Mouse (Mus musculus) forelimb bud, embryonic 11.5 days (tissue): ENCODE results near the gene Trim34a.
"Not testable (repeated sequence)": the region's sequence is repeated elsewhere in the genome, so short reads cannot be mapped to it uniquely, and the experiment has no call there.

Experiments used
- DNase-seq: peaks from one replicate; pipeline ENCODE4 v3.0.0-alpha.2; 2012; ENCODE audit warnings: low read depth, low spot score

Gene Trim34a

DNA sequence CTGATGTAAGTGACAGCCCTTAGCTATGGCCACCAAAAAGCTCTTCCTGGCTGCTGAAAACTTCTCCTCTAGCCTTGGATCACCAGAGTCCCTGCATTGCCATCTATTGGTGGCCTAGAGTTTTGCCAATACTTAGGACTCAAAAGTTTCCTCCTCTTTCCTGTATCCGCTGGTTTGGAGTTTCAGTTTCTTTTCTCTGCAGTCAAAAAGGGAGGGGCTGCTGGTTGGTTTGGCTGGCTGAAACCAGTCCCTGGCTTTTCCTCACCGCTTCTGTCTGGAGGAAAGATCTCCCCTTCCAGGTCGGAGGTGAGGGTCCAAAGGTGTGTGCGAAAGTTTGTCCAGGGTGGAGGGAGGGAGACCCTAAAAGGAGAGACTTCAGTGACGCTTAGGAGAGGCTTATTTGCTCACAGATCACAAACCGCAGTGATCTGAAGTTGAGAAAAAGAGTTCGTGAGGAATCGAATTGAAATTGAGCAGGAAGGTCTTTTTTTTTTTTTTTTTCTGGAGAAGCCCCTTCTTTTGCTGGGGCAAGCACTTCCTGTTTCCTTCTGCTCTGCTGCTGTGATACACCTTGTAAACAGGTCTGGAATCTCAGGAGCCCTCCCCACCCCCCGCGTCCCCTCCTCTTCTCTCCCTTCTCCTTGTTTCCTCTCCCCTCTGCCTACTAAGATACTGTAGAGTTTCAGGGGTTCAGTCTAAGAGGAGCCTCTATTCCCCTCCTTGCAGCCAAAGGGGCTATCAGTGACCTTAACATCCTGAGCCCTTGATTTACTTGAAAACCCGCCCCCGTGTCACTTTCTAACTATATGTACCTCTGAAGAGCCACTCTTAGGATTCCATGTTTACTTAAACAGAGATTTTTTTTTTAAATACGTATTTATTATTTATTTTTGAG lies at the start of gene Trim34a:
Gene Trim34a (plus strand): TSS at position 171 of the 895 bp plus-strand sequence.
- DNase-seq, result peak; percentile 70

DNA sequence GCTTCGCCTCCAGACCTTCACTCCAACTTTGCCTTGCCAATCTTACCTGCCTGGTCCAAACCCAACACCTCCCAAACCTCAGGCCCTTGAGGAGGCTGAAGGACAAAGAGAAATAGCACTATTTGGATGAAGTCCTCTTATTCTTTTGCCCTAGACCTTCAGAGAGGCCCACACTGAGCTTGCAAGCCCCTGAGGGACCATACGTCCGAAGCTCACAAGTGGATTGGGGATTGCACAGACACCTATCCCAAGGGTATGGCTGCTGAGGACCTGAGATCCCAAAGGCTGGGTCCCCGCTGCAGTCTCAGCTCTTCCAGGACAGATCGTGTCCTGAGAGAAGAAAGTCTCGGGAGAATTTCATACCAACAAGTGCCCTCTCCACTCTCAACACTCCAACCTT lies 48.4 kb upstream of the Trim34a start, which contains the start of gene Olfr649:
Gene Olfr649 (minus strand): TSS at position 101 of the 400 bp plus-strand sequence.
- DNase-seq, result no peak

DNA sequence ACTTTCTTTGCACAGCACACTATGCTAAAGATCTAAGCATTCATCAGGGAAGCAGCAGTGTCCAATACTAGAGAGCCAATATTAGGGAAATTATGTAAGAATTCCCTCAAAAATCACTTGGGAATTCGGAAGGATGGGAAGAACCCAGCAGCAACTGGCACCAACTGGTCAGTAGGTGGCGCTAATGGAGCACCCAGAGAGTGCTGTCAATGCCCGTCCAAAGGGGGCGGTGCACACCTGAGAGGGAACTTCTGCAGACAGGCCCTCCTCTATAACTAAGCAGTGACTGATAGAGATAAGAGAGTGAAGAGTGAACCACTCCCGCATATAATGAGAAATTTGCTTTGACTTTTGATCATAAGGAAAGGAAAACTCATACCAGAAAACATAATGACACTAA lies 44.4 kb upstream of the Trim34a start:
- peak; percentile 60 for DNase-seq

DNA sequence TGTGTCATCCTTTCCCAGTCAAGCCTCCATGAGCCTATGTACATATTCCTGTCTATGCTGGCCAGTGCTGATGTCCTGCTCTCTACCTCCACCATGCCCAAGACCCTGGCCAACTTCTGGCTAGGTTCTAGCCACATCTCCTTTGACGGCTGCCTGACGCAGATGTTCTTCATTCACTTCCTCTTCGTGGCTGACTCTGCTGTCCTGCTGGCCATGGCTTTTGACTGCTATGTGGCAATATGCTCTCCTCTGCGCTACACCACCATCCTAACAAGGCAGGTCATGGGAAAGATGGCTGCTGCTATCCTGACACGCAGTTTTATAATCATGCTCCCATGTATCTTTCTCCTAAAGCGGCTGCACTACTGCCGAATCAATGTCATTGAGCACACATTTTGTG lies 38.1 kb upstream of the Trim34a start:
- DNase-seq, result no peak

DNA sequence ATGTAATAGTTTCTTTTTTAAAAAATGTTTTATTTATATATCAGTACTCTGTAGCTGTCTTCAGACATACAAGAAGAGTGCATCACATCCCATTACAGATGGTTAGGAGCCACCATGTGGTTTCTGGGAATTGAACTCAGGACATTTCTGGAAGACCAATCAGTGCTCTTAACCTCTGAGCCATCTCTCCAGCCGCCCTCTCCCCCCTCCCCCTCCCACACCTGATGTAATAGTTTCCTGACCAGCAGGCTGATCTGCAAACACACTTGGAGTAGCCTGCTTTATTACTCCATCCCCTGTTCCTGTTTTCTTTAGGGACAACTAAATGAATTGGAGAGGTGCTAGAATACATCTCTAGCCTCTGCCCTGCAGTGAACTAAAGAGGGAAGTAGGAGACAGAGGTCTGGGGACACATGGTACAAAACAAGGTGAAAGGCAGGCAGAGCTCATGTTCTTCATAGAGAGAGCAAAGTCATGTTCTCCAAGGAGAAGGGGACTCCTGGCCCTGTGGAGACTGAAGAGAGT lies 28.2 kb upstream of the Trim34a start:
- DNase-seq, result no peak

DNA sequence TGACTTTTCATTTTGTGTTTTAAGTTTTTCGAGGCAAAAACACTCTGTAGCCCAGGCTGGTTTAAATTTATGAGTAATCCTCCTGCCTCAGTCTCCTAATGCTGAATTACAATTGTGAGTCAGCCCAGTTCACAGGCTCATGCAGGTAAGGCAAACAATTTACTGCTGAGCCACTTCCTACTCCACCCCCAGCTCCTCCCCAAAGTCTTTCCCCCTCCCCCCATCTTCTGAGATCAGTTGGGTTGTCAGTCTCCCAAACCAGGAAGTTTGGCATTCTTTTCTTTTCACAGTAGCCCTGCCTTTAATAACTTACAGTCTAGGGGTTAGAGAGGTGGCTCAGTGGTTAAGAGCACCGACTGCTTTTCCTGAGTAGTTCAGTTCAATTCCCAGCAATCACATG lies 26.4 kb upstream of the Trim34a start:
- no peak for DNase-seq

DNA sequence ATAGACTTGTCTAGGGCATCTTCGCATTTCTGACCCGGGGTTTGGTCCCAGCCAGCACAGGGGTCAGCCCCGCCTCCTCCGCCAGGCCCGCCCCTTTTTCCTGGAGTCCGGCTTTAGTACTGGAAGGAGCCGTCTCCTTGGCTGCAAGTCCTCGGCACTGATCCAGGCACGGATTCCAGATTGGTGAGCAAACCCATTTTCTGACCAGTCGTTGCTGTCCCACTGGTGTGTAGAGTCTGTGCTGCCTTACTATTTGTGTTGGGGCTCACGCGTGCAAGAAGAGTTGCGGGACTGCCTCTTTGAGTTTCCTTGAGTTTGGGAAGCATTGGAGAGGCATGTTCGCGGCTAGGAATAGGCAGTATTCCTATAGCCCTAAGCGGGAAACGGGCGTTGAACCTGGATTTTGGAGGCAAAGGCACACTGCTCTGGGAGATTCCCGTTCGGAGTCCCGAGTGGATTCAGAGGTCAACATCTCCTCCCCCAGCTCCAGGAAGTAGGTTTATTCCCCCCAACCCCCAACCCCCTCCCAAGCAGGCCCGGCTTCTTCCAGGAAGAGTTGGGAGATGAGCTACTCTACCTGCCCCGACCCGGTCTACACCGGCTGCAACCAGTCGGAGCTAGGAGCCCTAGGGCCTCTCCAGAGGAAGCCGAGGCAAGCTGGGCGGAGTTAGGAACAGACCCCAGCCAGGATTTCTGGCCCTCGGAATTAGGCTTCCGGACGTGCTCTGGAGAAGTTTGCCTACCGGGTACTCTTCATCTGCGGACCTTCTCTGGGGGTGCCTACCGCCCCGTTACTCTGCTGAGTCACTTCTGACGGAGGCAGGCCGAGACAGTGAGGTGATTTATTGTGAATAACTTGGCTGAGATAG lies 25.3 kb upstream of the Trim34a start, which contains the start of gene Trim6:
Gene Trim6 (plus strand): TSS at position 93 of the 869 bp plus-strand sequence.
- peak; percentile 40 for DNase-seq

DNA sequence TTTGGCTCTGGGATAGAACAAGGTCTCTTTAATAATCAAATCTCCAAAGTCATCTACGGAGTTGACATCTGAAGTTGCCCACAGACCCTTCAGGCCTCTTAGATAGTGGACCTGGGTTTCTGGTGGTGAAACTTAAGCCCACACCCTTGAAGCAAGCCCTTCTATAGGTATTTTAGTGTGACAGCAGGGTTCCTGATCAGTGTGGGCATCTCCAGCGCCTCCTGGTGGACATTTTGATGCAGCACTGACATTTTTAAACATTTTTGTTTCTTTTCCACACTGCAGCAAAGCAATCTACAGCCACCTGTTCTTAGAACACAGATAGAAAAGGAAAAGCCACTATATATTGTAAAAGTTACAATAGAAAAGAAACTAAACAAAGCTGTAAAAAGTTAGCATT lies 13.1 kb upstream of the Trim34a start:
- DNase-seq, result peak; percentile 40

DNA sequence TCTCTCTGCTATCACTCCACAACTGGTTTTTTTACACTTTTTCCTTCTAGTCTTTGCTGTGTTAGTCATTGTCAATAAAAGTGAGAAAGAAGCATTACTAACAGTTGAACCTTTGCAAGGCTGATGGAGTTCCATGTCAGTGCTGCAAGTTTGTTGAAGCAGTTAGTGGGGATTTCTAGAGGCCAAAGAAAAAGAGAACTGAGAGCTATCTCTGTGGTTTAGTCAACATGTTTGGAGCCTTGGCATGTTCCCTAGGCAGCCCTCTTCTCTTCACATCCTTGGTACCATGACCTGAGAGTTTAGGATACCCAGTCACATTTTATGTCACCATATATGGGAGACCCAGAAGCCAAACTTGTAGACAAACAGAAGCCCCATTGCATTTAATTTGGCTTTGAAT lies 3.4 kb upstream of the Trim34a start:
- DNase-seq, result no peak

DNA sequence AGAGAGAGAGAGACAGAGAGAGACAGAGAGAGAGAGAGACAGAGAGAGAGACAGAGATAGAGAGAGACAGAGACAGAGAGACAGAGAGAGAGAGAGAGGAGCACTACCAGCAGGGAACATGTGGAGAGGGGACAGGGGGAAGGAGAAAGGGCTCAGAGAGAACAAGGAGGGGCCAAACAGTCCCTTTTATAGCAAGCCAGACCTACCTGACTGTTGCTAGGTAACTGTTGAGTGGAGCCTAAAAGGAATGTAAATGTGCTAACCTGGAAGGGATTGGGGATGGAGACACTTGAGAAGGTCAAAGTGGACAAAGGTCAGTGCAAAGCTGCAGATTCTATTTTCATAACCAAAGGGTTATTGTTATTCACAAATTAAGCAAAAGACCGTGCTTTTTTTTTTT lies 641 bp upstream of the Trim34a start:
- DNase-seq, result no peak

DNA sequence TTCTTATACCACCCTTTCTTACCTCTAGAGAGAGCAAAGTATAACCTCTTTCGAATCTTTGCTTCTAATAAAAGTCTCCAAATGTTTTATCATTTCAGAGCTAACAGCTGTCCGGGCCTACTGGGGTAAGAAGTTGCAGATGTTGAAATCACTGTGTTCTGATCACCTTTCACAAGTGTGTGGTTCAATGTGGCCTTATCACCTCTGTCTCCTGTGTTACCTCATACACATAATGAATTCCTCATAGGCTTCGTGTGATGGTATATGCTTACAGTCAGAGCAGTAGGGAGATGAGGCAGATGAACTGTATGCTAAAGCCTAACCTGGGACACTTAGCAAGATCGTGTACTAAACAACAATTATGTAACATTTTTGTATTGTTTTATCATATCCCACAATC lies 16.1 kb downstream of the Trim34a start:
- DNase-seq, result not testable (repeated sequence)

DNA sequence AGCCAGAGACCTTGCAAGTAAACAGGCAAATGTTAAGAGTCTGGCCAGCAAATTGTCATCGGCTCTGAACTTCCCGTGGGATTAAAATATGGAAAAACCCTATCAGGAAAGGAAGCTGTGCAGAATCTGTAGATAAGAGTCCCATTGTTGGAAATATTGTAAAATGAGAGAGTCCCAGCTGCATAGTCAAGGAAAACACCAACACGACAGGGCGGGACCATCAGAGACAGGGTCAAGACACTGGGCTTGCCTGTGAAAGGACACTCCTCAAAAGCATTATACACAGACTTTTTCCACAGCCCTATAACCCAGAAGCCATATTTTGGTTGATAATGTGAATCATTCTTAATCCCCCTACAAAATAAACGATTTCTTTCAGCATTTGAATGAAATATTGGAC lies 21.1 kb downstream of the Trim34a start:
- not testable (repeated sequence) for DNase-seq

DNA sequence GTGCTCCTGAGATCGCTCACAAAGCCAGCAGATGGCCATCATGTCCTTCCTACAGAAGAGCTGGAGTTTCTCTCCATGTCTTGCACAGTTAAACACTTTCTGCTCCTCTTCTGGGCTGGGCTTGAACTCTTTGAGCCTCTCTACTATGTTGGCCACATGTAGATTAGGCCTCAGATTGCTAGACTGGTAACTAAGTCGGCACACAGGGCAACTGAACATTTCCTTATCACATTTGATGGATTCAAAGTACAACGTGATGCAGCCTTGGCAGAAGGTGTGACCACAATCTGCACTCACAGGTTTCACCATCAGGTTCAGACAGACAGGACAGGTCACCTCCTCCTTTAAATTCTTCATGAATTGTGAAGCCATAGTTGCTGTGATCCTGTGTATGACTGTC lies 35.1 kb downstream of the Trim34a start:
- DNase-seq, result not testable (repeated sequence)

DNA sequence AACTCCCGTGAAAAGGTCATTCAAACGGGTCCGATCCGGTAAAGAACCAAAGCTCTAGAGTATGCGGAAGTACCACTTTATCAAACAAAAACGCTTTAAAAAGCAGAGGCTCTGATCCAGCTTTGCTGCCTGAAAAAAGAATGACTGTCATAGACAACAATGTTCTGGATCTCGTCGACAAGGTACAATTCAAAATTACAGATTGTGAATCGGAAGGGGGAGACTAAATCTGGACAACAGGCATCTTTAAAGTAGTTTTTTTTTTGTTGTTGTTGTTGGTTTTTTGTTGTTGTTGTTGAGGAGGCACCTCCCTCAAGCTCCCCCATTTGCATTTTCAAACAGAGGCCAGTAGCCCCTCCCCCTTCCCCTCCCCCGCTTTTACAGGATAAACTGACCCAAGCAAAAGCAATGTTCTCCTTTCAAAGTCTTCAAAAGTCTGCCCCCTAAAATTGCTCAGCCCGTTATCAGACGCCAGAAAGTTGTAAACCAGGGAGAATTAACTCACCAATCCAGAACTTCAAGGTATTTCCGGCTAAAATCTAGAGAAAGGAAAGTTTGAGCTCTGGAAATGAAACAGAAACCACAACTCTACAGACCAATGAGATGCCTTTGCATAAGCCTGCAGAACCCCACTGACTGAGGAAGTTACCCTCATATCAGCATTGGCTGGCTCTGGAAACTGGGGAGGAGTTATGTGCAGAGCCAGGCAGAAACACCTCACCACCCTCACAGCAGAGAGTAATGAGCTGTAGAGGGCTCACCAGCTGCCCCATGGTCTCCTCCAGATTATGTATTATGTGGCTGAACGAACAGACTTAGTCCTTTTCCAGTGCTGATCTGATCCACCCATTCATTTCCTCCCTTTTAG lies 43.6 kb downstream of the Trim34a start, which contains the start of gene Trim5:
Gene Trim5 (minus strand): TSS at position 519 of the 868 bp plus-strand sequence.
- not testable (repeated sequence) for DNase-seq

DNA sequence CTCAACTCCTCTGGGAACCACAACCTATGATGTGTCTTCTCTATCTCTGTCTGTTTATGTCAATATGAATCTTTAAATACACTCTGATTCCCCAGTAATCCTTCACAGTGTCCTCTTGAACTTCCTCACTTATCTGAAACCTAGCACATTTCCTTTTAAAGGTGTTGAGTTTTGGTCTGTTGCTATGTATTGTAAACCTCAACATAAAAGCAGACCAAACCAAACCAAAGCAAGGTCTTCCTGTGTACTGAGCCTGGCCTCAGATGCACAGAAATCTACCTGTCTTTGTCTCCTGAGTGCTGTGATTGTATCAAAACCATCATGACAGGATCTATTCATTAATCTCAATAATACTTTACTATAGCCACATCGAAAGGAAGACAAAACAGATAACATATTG lies 46.4 kb downstream of the Trim34a start:
- DNase-seq, result no peak

DNA sequence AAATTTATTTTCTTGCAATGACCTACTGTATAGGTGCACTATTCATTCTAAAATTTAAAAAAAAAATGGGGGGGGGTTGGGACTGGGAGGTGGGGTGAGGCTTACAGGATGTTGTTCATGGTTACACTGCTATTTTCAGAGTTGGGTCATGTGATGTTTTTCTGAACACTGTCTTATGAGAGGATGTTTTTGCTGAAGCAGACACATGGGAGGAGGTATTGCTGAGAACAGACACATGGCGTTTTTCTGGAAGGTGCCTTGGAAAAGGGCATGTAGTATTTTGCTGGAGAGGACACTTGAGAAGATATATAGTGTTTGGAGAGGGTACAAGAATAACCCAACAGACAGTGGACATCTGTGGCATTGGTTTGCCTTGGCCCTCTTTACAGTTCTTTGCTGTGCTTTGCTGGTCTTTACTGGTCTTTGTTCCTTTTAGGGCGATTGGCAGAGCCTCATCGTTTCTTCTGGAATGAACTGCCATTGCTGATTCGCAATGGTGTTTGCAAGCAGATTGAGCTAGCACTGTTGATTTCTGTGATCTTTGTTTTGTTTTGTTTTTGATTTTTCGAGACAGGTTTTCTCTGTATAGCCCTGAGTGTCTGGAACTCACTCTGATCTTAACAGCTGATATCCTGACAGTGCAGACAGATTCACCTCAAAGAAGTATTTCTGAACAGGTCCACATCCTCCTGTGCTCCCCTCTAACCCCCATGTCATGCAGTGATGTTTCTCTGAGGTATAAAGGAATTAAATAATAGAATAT lies 47.6 kb downstream of the Trim34a start:
- DNase-seq, result no peak
